Mouse (Mus musculus) liver, adult 2 months (tissue): Measurements from ENCODE around the gene AC131692.1.

Source experiments
- CTCF ChIP-seq: fragments of 200-500 bp; IDR thresholded peaks from 2 replicates; pipeline ENCODE4 v1.5.1; 2011; ENCODE audit warnings: low read depth, low read length, control low read depth
- POLR2A ChIP-seq: fragments of 200-500 bp; IDR thresholded peaks from 2 replicates; pipeline ENCODE4 v1.6.1; 2011; ENCODE audit warnings: low read length, control low read depth; ENCODE audit not compliant: insufficient read depth; ENCODE audit errors: extremely low read depth

DNA sequence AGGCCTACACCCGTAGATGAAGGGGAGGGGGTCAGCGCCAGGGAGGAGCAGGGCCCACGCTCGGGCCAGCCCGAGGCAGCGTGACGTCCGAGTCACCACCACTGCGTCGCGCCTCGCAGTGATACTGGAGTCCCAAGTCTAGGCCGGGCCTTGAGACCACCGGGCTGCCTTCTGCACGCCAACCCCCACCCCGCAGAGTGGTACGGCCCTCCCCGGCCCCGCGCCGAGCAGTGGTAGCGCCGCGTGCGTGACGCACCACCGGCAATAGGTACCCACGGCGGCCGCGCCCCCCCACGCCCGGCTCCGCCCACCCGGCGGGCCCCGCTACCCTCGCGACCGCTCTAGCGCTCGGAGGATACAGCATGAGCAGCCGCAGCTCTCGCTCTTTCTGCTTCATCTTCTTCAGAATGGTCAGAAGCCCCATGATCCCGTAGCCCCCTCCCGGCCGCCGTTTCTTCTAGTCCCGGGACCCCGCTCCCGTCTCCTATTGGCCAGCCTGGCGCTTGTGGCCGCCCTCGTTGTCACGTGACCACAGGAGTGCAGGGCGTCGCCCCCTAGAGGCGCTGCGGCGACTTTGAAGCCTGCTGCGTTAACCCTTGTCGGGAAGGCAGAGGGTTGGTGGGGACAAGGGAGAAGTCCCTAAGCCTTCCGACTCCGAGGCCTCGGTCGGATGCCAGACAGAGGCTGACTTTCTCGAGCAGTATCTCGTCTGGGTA is 46.6 kb downstream of the AC131692.1 start, which contains the start of gene Batf2:
- TF ChIP-seq POLR2A (no peak), CTCF (peak; percentile 82)
